Mouse (Mus musculus) urinary bladder, postnatal 25 days (tissue): ENCODE results near the gene Hoxd8.

Source experiments
- DNase-seq: peaks from one replicate; pipeline ENCODE4 v3.0.0; 2022; ENCODE audit warnings: low spot score

Gene Hoxd8

GRCm38 (mm10) chr2:74669650-74670235 is 34.7 kb upstream of the Hoxd8 start:
- DNase-seq = no peak

- no peak for DNase-seq
Measured at GRCm38 (mm10) chr2:74670632-74671188, 33.7 kb upstream of the Hoxd8 start.

- no peak for DNase-seq
Measured at GRCm38 (mm10) chr2:74671847-74672246, 32.6 kb upstream of the Hoxd8 start.

GRCm38 (mm10) chr2:74672481-74673362 is 31.7 kb upstream of the Hoxd8 start:
- peak; percentile 55 for DNase-seq

GRCm38 (mm10) chr2:74673835-74674425 is 30.5 kb upstream of the Hoxd8 start:
- DNase-seq = no peak

- no peak for DNase-seq
Measured at GRCm38 (mm10) chr2:74674881-74675665, 29.3 kb upstream of the Hoxd8 start, which contains the start of gene Hoxd12. TSS of gene Hoxd12 (plus strand) at chr2:74675013.

GRCm38 (mm10) chr2:74675666-74676282 is 28.6 kb upstream of the Hoxd8 start:
- no peak for DNase-seq

GRCm38 (mm10) chr2:74676376-74677052 is 27.9 kb upstream of the Hoxd8 start:
- no peak for DNase-seq

GRCm38 (mm10) chr2:74677106-74677505 is 27.3 kb upstream of the Hoxd8 start:
- DNase-seq = no peak

GRCm38 (mm10) chr2:74678891-74679595 is 25.4 kb upstream of the Hoxd8 start, which contains the start of gene Hoxd11:
TSS of gene Hoxd11 (plus strand) at chr2:74679557.
- no peak for DNase-seq

- DNase-seq = no peak
Measured at GRCm38 (mm10) chr2:74679596-74679971, 24.8 kb upstream of the Hoxd8 start.

- DNase-seq = no peak
Measured at GRCm38 (mm10) chr2:74679980-74680379, 24.4 kb upstream of the Hoxd8 start.

- no peak for DNase-seq
Measured at GRCm38 (mm10) chr2:74680561-74681398, 23.6 kb upstream of the Hoxd8 start.

- DNase-seq = peak; percentile 35
Measured at GRCm38 (mm10) chr2:74681594-74682531, 22.6 kb upstream of the Hoxd8 start.

GRCm38 (mm10) chr2:74682796-74683195 is 21.6 kb upstream of the Hoxd8 start:
- no peak for DNase-seq

- DNase-seq = no peak
Measured at GRCm38 (mm10) chr2:74683471-74683951, 20.9 kb upstream of the Hoxd8 start.

- DNase-seq = no peak
Measured at GRCm38 (mm10) chr2:74684106-74684505, 20.3 kb upstream of the Hoxd8 start.

- no peak for DNase-seq
Measured at GRCm38 (mm10) chr2:74685059-74685603, 19.3 kb upstream of the Hoxd8 start.
